Mouse (Mus musculus): ENCODE results near the gene Gm28036. TPM values are rescaled to one million over a fixed set of nuclear protein-coding genes. Genes with fewer than 3 reads are reported as not detected.

The Gm28036 gene
- polyA plus RNA-seq, 1 experiment from 2014 or later: 20.7 TPM

GRCm38 (mm10) chr2:156089799-156090198 lies 37.1 kb downstream of the Gm28036 start:
- WGBS: 29% methylated on average over 1 of the region's 1 CpGs
- no peaks in the 10 kb centered on the region for H3K36me3 ChIP-seq (ENCODE audit: control insufficient read depth, insufficient read depth)
- H3K4me2 ChIP-seq (ENCODE audit: low read length): no peak overlapping the region
- peaks cover 12% of the 10 kb centered on the region for H3K4me1 ChIP-seq (replicated peaks; ENCODE audit: control insufficient read depth, insufficient read depth, low read length)
- no peaks in the 10 kb centered on the region for H3K27me3 ChIP-seq (replicated peaks; ENCODE audit: control insufficient read depth, insufficient read depth, low read length)
- H3K27ac ChIP-seq (ENCODE audit: low read length): no peak overlapping the region
- no peak overlapping the region for H3K9ac ChIP-seq (replicated peaks; ENCODE audit: low read depth, low read length)
- no peaks in the 10 kb centered on the region for H3K9me3 ChIP-seq (ENCODE audit: control insufficient read depth, low read length)
- H3K4me3 ChIP-seq (replicated peaks; ENCODE audit: low read length): no peak overlapping the region
- ATAC-seq: peak; percentile 77

GRCm38 (mm10) chr2:156087391-156088110 lies 39.3 kb downstream of the Gm28036 start:
- Histone ChIP-seq H3K9me3 (ENCODE audit: control insufficient read depth, low read length) (no peaks in the 10 kb centered on the region), H3K9ac (replicated peaks; ENCODE audit: low read depth, low read length) (no peak overlapping the region), H3K4me1 (replicated peaks; ENCODE audit: control insufficient read depth, insufficient read depth, low read length) (peaks cover 12% of the 10 kb centered on the region), H3K27ac (ENCODE audit: low read length) (no peak overlapping the region), H3K4me3 (replicated peaks; ENCODE audit: low read length) (no peak overlapping the region), H3K4me2 (ENCODE audit: low read length) (no peak overlapping the region), H3K36me3 (ENCODE audit: control insufficient read depth, insufficient read depth) (no peaks in the 10 kb centered on the region), H3K27me3 (replicated peaks; ENCODE audit: control insufficient read depth, insufficient read depth, low read length) (no peaks in the 10 kb centered on the region)
- WGBS: 88% methylated on average over 7 of the region's 7 CpGs
- no peak for ATAC-seq

DNA sequence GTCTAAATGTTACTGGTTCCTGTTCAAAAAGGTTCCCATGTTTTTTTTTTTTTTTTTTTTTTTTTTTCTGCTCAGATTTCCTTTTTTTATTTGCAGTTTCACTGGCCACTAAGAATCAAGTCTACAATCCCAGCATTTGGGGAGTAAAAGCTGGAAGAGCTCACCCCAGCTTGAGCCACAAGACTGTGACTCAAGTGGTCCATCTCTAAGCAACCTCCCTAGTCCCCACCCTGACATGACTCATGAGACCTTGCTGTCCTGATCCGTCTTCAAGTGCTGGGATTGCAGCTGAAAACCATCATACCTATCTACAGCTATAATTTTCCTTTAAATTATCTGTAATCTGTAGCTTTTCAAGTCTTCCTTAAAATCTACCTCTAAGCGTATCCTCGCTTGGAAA lies 42.4 kb downstream of the Gm28036 start:
- Histone ChIP-seq H3K9ac (replicated peaks; ENCODE audit: low read depth, low read length) (no peak overlapping the region), H3K27ac (ENCODE audit: low read length) (no peak overlapping the region), H3K27me3 (replicated peaks; ENCODE audit: control insufficient read depth, insufficient read depth, low read length) (no peaks in the 10 kb centered on the region), H3K4me2 (ENCODE audit: low read length) (no peak overlapping the region), H3K4me1 (replicated peaks; ENCODE audit: control insufficient read depth, insufficient read depth, low read length) (no peaks in the 10 kb centered on the region), H3K4me3 (replicated peaks; ENCODE audit: low read length) (no peak overlapping the region), H3K36me3 (ENCODE audit: control insufficient read depth, insufficient read depth) (no peaks in the 10 kb centered on the region), H3K9me3 (ENCODE audit: control insufficient read depth, low read length) (no peaks in the 10 kb centered on the region)
- WGBS: 94% methylated on average over 3 of the region's 3 CpGs
- ATAC-seq: no peak

DNA sequence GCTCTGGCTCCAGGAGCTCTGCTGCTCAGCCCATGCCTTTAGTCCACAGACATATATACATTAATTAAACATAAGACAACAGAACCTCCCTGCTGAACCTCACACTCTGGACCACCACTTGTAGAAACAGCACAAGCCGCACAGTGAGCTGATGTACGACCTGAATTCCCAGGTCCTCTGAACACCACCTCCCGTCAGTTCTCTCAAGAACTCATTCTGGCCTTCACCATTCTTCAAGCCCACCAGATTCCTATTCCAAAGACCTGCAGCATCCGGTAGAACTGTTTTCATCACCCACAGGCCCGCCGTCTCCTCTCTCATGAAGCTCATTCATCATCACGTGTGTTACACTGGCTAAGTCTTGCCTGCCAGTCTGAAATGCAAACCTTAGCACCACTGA lies 46.5 kb downstream of the Gm28036 start:
- 89% methylated on average over 7 of the region's 7 CpGs for WGBS
- H3K9me3 ChIP-seq (ENCODE audit: control insufficient read depth, low read length): no peaks in the 10 kb centered on the region
- ATAC-seq: no peak
- H3K27me3 ChIP-seq (replicated peaks; ENCODE audit: control insufficient read depth, insufficient read depth, low read length): no peaks in the 10 kb centered on the region
- H3K4me1 ChIP-seq (replicated peaks; ENCODE audit: control insufficient read depth, insufficient read depth, low read length): no peaks in the 10 kb centered on the region
- H3K4me2 ChIP-seq (ENCODE audit: low read length): no peak overlapping the region
- no peak overlapping the region for H3K9ac ChIP-seq (replicated peaks; ENCODE audit: low read depth, low read length)
- H3K36me3 ChIP-seq (ENCODE audit: control insufficient read depth, insufficient read depth): peaks cover 27% of the 10 kb centered on the region
- H3K4me3 ChIP-seq (replicated peaks; ENCODE audit: low read length): no peak overlapping the region
- H3K27ac ChIP-seq (ENCODE audit: low read length): no peak overlapping the region

DNA sequence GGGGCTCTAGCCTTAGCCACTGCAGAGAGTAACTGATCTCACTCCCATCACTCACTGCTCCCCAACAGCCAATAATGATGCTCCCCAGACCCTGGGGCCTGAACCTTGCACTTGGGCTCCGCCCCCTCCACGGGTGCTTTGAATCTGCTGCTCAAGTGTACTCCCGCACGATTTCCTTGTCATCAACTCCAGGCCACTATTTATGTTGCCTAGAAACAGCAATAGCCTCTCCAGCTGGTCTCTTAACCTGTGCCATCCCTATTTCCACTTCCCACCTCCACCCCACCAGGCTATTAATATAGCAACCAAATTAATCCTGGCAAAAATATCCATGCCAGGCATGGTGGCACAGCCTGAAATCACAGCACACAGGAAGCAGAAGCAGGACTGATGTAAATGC lies 47.2 kb downstream of the Gm28036 start:
- no peak overlapping the region for H3K27ac ChIP-seq (ENCODE audit: low read length)
- H3K4me2 ChIP-seq (ENCODE audit: low read length): no peak overlapping the region
- no peak for ATAC-seq
- no peak overlapping the region for H3K4me3 ChIP-seq (replicated peaks; ENCODE audit: low read length)
- H3K27me3 ChIP-seq (replicated peaks; ENCODE audit: control insufficient read depth, insufficient read depth, low read length): no peaks in the 10 kb centered on the region
- 35% methylated on average over 4 of the region's 4 CpGs for WGBS
- H3K36me3 ChIP-seq (ENCODE audit: control insufficient read depth, insufficient read depth): peaks cover 32% of the 10 kb centered on the region
- no peaks in the 10 kb centered on the region for H3K9me3 ChIP-seq (ENCODE audit: control insufficient read depth, low read length)
- no peak overlapping the region for H3K9ac ChIP-seq (replicated peaks; ENCODE audit: low read depth, low read length)
- no peaks in the 10 kb centered on the region for H3K4me1 ChIP-seq (replicated peaks; ENCODE audit: control insufficient read depth, insufficient read depth, low read length)

DNA sequence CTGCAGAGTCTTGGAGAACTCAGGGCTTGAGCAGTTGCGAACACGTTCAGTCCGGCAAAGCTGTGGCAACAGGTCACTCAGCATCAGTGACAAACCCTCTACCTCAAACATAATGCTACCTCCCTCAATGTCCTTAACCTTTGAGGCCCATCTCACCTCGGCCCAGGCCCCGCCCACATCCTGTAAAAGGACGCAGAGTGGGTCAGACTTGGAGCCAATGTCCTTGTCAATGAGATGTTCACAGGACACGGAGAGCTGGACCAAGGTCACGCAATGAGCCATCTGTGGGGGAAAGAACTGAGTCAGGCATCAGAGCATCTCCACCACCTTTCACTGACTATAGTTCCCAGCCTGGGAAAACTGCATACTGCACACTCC lies 47.7 kb downstream of the Gm28036 start:
- Histone ChIP-seq H3K9me3 (ENCODE audit: control insufficient read depth, low read length) (no peaks in the 10 kb centered on the region), H3K27me3 (replicated peaks; ENCODE audit: control insufficient read depth, insufficient read depth, low read length) (no peaks in the 10 kb centered on the region), H3K4me2 (ENCODE audit: low read length) (no peak overlapping the region), H3K27ac (ENCODE audit: low read length) (no peak overlapping the region), H3K4me1 (replicated peaks; ENCODE audit: control insufficient read depth, insufficient read depth, low read length) (no peaks in the 10 kb centered on the region), H3K36me3 (ENCODE audit: control insufficient read depth, insufficient read depth) (peaks cover 36% of the 10 kb centered on the region), H3K9ac (replicated peaks; ENCODE audit: low read depth, low read length) (no peak overlapping the region), H3K4me3 (replicated peaks; ENCODE audit: low read length) (no peak overlapping the region)
- ATAC-seq: no peak
- 91% methylated on average over 8 of the region's 8 CpGs for WGBS

DNA sequence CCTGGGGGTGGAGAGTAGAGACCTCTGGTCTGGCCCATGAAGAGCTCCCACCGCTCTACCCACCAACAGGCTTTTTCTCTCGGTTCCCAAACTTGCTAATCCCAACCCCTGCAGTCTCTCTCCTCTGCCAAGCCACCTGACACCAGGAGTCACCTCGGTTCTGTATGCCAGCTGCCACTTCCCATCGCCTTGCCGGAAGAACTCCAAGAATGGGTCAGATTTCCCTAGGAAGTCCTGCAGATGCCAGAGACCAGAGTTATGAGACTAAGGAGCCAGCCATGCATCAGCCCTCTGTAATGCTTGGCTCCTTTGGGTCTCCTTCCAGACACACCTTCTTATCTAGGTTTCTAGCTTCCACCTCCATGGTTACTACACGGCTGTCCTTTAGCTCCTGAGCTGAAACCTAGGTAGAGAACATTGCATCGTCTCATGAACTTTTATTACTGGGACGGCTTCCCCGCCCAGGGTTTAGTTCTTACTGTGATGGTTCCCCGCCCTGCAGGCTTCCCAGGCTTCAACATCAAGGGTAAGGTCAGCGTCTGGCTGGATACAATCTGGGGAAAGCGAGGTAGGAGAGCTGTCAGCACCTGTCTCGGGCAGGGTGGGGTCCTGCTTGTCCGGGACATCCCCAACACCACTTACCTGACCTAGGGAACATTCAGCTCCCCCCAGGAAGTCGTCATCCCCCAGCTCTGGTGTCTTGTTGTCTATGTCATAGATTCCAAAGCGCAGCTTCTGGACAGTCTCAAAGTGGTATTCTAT lies 48.3 kb downstream of the Gm28036 start:
- ATAC-seq: no peak
- WGBS: 93% methylated on average over 16 of the region's 16 CpGs
- no peaks in the 10 kb centered on the region for H3K27me3 ChIP-seq (replicated peaks; ENCODE audit: control insufficient read depth, insufficient read depth, low read length)
- no peaks in the 10 kb centered on the region for H3K4me1 ChIP-seq (replicated peaks; ENCODE audit: control insufficient read depth, insufficient read depth, low read length)
- H3K4me2 ChIP-seq (ENCODE audit: low read length): no peak overlapping the region
- H3K36me3 ChIP-seq (ENCODE audit: control insufficient read depth, insufficient read depth): peaks cover 41% of the 10 kb centered on the region
- no peak overlapping the region for H3K9ac ChIP-seq (replicated peaks; ENCODE audit: low read depth, low read length)
- H3K4me3 ChIP-seq (replicated peaks; ENCODE audit: low read length): no peak overlapping the region
- no peaks in the 10 kb centered on the region for H3K9me3 ChIP-seq (ENCODE audit: control insufficient read depth, low read length)
- no peak overlapping the region for H3K27ac ChIP-seq (ENCODE audit: low read length)

GRCm38 (mm10) chr2:156077461-156077860 lies 49.4 kb downstream of the Gm28036 start:
- Histone ChIP-seq H3K36me3 (ENCODE audit: control insufficient read depth, insufficient read depth) (peaks cover 51% of the 10 kb centered on the region), H3K4me2 (ENCODE audit: low read length) (no peak overlapping the region), H3K27me3 (replicated peaks; ENCODE audit: control insufficient read depth, insufficient read depth, low read length) (no peaks in the 10 kb centered on the region), H3K4me3 (replicated peaks; ENCODE audit: low read length) (no peak overlapping the region), H3K4me1 (replicated peaks; ENCODE audit: control insufficient read depth, insufficient read depth, low read length) (no peaks in the 10 kb centered on the region), H3K27ac (ENCODE audit: low read length) (no peak overlapping the region), H3K9ac (replicated peaks; ENCODE audit: low read depth, low read length) (no peak overlapping the region), H3K9me3 (ENCODE audit: control insufficient read depth, low read length) (no peaks in the 10 kb centered on the region)
- WGBS: 91% methylated on average over 7 of the region's 7 CpGs
- ATAC-seq: no peak

- no peak overlapping the region for H3K4me2 ChIP-seq (ENCODE audit: low read length)
- H3K36me3 ChIP-seq (ENCODE audit: control insufficient read depth, insufficient read depth): peaks cover 59% of the 10 kb centered on the region
- no peak overlapping the region for H3K27ac ChIP-seq (ENCODE audit: low read length)
- no peaks in the 10 kb centered on the region for H3K4me1 ChIP-seq (replicated peaks; ENCODE audit: control insufficient read depth, insufficient read depth, low read length)
- ATAC-seq: no peak
- H3K4me3 ChIP-seq (replicated peaks; ENCODE audit: low read length): no peak overlapping the region
- 93% methylated on average over 15 of the region's 15 CpGs for WGBS
- H3K9ac ChIP-seq (replicated peaks; ENCODE audit: low read depth, low read length): no peak overlapping the region
- H3K27me3 ChIP-seq (replicated peaks; ENCODE audit: control insufficient read depth, insufficient read depth, low read length): no peaks in the 10 kb centered on the region
- H3K9me3 ChIP-seq (ENCODE audit: control insufficient read depth, low read length): no peaks in the 10 kb centered on the region
Observed at GRCm38 (mm10) chr2:156073725-156074124, 53.2 kb downstream of the Gm28036 start.
